8 mouse cellular contexts compared by ENCODE assay signal in genomic region chr4:84523651-84524221, GRCm38 (mm10).
DNase-seq lines count a peak whose midpoint lies in the region; ATAC-seq lines count a peak whose summit lies in the region.

No protein-coding gene starts in this region.

- WGBS in neural tube, embryonic 12.5 days = 24% methylated on average over 4 of the region's 4 CpGs
- WGBS in heart, embryonic 13.5 days = 21% methylated on average over 4 of the region's 4 CpGs

- peak overlapping the region; percentile 15; the same call in 1 of the 2 replicates for H3K4me2 ChIP-seq in neural tube, embryonic 12.5 days (replicated peaks)
- H3K4me2 ChIP-seq in heart, embryonic 13.5 days = peak overlapping the region; percentile 28

- ATAC-seq in neural tube, embryonic 12.5 days (ENCODE audit: low FRiP score, low read depth) = no peak; the same call in 1 of the 2 replicates
- ATAC-seq in heart, embryonic 13.5 days (ENCODE audit: extremely low read depth, insufficient number of reproducible peaks, low FRiP score, low TSS enrichment) = peak; percentile 46; the same call in 1 of the 2 replicates

- H3K36me3 ChIP-seq in neural tube, embryonic 12.5 days = no peaks in the 10 kb centered on the region
- no peaks in the 10 kb centered on the region for H3K36me3 ChIP-seq in heart, embryonic 13.5 days

- H3K9ac ChIP-seq in neural tube, embryonic 12.5 days = no peak overlapping the region
- H3K9ac ChIP-seq in heart, embryonic 13.5 days = no peak overlapping the region

- H3K9me3 ChIP-seq in neural tube, embryonic 12.5 days = no peaks in the 10 kb centered on the region
- H3K9me3 ChIP-seq in heart, embryonic 13.5 days = no peaks in the 10 kb centered on the region

- no peak overlapping the region for H3K27ac ChIP-seq in neural tube, embryonic 12.5 days
- H3K27ac ChIP-seq in heart, embryonic 13.5 days (replicated peaks) = peak overlapping the region; percentile 71

- no peaks in the 10 kb centered on the region for H3K27me3 ChIP-seq in neural tube, embryonic 12.5 days (replicated peaks)
- H3K27me3 ChIP-seq in heart, embryonic 13.5 days (replicated peaks) = peaks cover 7% of the 10 kb centered on the region

- DNase-seq in neural tube, embryonic 10.5 days (ENCODE audit: extremely low spot score, low spot score) = no peak
- DNase-seq in embryo, embryonic 10.5 days (ENCODE audit: low spot score) = peak; percentile 30
- peak; percentile 26 for DNase-seq in lung, postnatal 14 days
- no peak for DNase-seq in spleen, postnatal 14 days (ENCODE audit: low spot score in 2 of 2)
- no peak for DNase-seq in cerebellum, adult 18-20 months
- no peak for DNase-seq in right cerebral cortex, postnatal 36 days (ENCODE audit: low spot score in 2 of 2)

- no peak overlapping the region for H3K4me3 ChIP-seq in neural tube, embryonic 12.5 days
- no peak overlapping the region for H3K4me3 ChIP-seq in heart, embryonic 13.5 days

- peaks cover 19% of the 10 kb centered on the region for H3K4me1 ChIP-seq in neural tube, embryonic 12.5 days
- H3K4me1 ChIP-seq in heart, embryonic 13.5 days = peaks cover 23% of the 10 kb centered on the region

Comparison
In these comparisons a context has a peak if more than half of its experiments do, and no peak if none do; other contexts are left out.
1. DNase-seq: peak in embryo, embryonic 10.5 days (single experiment) and lung, postnatal 14 days (single experiment); none in neural tube, embryonic 10.5 days (single experiment), spleen, postnatal 14 days (0 of 2), cerebellum, adult 18-20 months (0 of 2) and right cerebral cortex, postnatal 36 days (0 of 2).